Mouse (Mus musculus) liver, embryonic 16.5 days (tissue): ENCODE results near the gene Lypla2. TPM values are rescaled to one million over a fixed set of nuclear protein-coding genes. Genes with fewer than 3 reads are reported as not detected.
"Not testable (repeated sequence)": the region's sequence is repeated elsewhere in the genome, so short reads cannot be mapped to it uniquely, and the experiment has no call there.

Experiments used
- ATAC-seq: fragments of 200-750 bp; cut with Nextera tagmentation; 2 replicates; pipeline ENCODE4 v1.8.0; 2017; ENCODE audit warnings: low read depth, mild to moderate bottlenecking, moderate number of reproducible peaks, moderate library complexity
- H3K27ac ChIP-seq: fragments of 300-500 bp; sonication (generic); 2 replicates; pipeline ENCODE4 v1.5.1; 2014; ENCODE audit warnings: mild to moderate bottlenecking, low read length
- H3K27me3 ChIP-seq: fragments of 300-500 bp; sonication (generic); 2 replicates; pipeline ENCODE4 v1.6.1; 2014; ENCODE audit warnings: low read depth, low read length, mixed read lengths; ENCODE audit not compliant: control insufficient read depth, insufficient read depth
- H3K36me3 ChIP-seq: fragments of 300-500 bp; sonication (generic); 2 replicates; pipeline ENCODE4 v1.6.1; 2014; ENCODE audit warnings: mild to moderate bottlenecking; ENCODE audit not compliant: control insufficient read depth, insufficient read depth
- H3K4me1 ChIP-seq: fragments of 300-500 bp; sonication (generic); 2 replicates; pipeline ENCODE4 v1.6.1; 2014; ENCODE audit warnings: low read depth, low read length, mixed read lengths; ENCODE audit not compliant: control insufficient read depth
- H3K4me2 ChIP-seq: fragments of 300-500 bp; sonication (generic); 2 replicates; pipeline ENCODE4 v1.6.1; 2014; ENCODE audit warnings: low read depth, low read length, mixed read lengths
- H3K4me3 ChIP-seq: fragments of 300-500 bp; sonication (generic); 2 replicates; pipeline ENCODE4 v1.5.1; 2014; ENCODE audit warnings: low read depth, mild to moderate bottlenecking, low read length
- H3K9ac ChIP-seq: fragments of 300-500 bp; sonication (generic); 2 replicates; pipeline ENCODE4 v1.6.1; 2014; ENCODE audit warnings: low read depth, low read length
- H3K9me3 ChIP-seq: fragments of 300-500 bp; sonication (generic); replicated peaks from 2 replicates; pipeline ENCODE4 v1.6.1; 2016; ENCODE audit warnings: low read length; ENCODE audit not compliant: control insufficient read depth
- whole genome bisulfite sequencing: fragments of 180-500 bp; shearing (Covaris S2); extraction: QIAGEN DNeasy Blood & Tissue Kit; methylation state at CpG from one replicate; pipeline ENCODE4 v1.1.7; 2014; ENCODE audit not compliant: insufficient replicate concordance; 5-methylcytosine and 5-hydroxymethylcytosine counted together
- polyA plus RNA-seq: library from polyadenylated mRNA; unstranded; fragments of >200 nt; fragmentation: Nextera tagmentation; extraction: Ambion mirVana; gene quantifications from 2 replicates; pipeline ENCODE4 v1.2.1, GENCODE M21; 2015

Lypla2 gene
- polyA plus RNA-seq, 1 experiment from 2014 or later: 39.9 TPM

GRCm38 (mm10) chr4:135949475-135949874 lies 23.0 kb downstream of the Lypla2 start:
- Histone ChIP-seq H3K9me3 (no peaks in the 10 kb centered on the region; the same call in 1 of the 2 replicates), H3K4me3 (no peak overlapping the region), H3K27me3 (no peaks in the 10 kb centered on the region), H3K4me2 (no peak overlapping the region), H3K27ac (no peak overlapping the region), H3K4me1 (peaks cover 31% of the 10 kb centered on the region), H3K9ac (no peak overlapping the region), H3K36me3 (peaks cover 16% of the 10 kb centered on the region)
- WGBS: 80% methylated on average over 10 of the region's 10 CpGs
- no peak for ATAC-seq

DNA sequence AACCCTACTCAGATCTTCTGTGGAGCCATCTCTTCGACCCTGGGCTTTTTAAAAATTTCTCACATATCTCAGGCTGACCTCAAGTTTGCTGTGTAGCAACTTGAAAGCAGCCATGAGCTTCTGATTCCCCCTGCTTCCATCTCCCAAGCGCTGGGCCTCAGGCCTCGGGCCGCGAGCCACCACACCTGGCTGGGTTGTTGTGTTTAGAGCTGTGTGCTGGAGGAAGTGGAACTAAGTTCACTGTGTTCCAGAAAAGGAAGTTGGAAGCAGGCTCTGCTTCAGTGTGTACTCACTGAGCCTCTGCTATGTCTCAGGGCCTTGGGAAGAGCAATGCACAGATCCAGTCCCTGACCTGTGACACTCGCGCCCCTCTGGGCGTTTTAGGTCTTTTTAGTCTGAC lies 24.3 kb downstream of the Lypla2 start:
- Histone ChIP-seq H3K9me3 (no peaks in the 10 kb centered on the region; the same call in 1 of the 2 replicates), H3K27ac (peak overlapping the region; percentile 14; the same call in 1 of the 2 replicates), H3K4me1 (peaks cover 29% of the 10 kb centered on the region), H3K4me3 (no peak overlapping the region), H3K4me2 (0 out of 2 replicates have a peak overlapping the region, but pooled peaks have one; percentile 9), H3K9ac (peak overlapping the region; percentile 4; the same call in 1 of the 2 replicates), H3K36me3 (peaks cover 16% of the 10 kb centered on the region), H3K27me3 (no peaks in the 10 kb centered on the region)
- no peak for ATAC-seq
- 77% methylated on average over 8 of the region's 8 CpGs for WGBS

- peak overlapping the region; percentile 92 for H3K4me3 ChIP-seq
- peaks cover 9% of the 10 kb centered on the region for H3K36me3 ChIP-seq
- peak overlapping the region; percentile 91 for H3K9ac ChIP-seq
- H3K4me1 ChIP-seq: peaks cover 29% of the 10 kb centered on the region
- peak overlapping the region; percentile 73 for H3K27ac ChIP-seq
- H3K27me3 ChIP-seq: no peaks in the 10 kb centered on the region
- H3K4me2 ChIP-seq: peak overlapping the region; percentile 75
- H3K9me3 ChIP-seq: no peaks in the 10 kb centered on the region; the same call in 1 of the 2 replicates
- under 1% methylated on average over 28 of the region's 28 CpGs for WGBS
- ATAC-seq: peak; percentile 17
These were observed 25.6 kb downstream of the Lypla2 start for GRCm38 (mm10) chr4:135946659-135947301.

DNA sequence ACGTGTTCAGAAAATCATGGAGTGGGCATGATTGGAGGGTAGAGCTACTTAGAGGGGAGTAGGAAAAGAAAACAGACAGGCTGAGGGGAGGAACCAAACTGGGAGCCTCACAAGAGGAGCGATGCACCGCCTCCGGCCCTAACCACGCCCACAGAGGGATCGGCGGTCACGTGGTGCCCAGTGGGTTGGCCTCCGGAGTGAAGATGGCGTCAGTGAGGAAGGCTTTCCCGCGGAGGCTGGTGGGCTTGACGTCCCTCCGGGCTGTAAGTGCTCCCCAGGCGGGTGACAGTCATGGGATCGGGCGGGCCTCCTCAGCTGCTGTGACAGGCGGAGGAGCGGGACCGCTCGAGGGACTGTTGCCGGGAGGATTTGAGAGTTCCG lies 26.2 kb downstream of the Lypla2 start, which contains the start of gene Hmgcl:
Hmgcl (plus strand) TSS at position 171 of the 381 bp plus-strand sequence.
- Histone ChIP-seq H3K4me3 (peak within 1 kb of the TSS; percentile 92), H3K27ac (peak within 1 kb of the TSS; percentile 73), H3K4me1 (peaks cover 29% of the 10 kb centered on the region), H3K9me3 (no peaks in the 10 kb centered on the region; the same call in 1 of the 2 replicates), H3K36me3 (peaks cover 3% of the 10 kb centered on the region), H3K27me3 (no peaks in the 10 kb centered on the region), H3K4me2 (peak within 1 kb of the TSS; percentile 75), H3K9ac (peak within 1 kb of the TSS; percentile 91)
- peak; percentile 87 for ATAC-seq
- WGBS: under 1% methylated on average over 23 of the region's 23 CpGs

- ATAC-seq: peak; percentile 11
- H3K9ac ChIP-seq: peak overlapping the region; percentile 44; the same call in 1 of the 2 replicates
- peak overlapping the region; percentile 75 for H3K4me2 ChIP-seq
- no peaks in the 10 kb centered on the region for H3K9me3 ChIP-seq
- peak overlapping the region; percentile 92 for H3K4me3 ChIP-seq
- 57% methylated on average over 10 of the region's 10 CpGs for WGBS
- H3K27ac ChIP-seq: peak overlapping the region; percentile 68
- peaks cover 29% of the 10 kb centered on the region for H3K4me1 ChIP-seq
- no peaks in the 10 kb centered on the region for H3K36me3 ChIP-seq
- no peaks in the 10 kb centered on the region for H3K27me3 ChIP-seq
These were observed 26.7 kb downstream of the Lypla2 start for GRCm38 (mm10) chr4:135945706-135946105.

DNA sequence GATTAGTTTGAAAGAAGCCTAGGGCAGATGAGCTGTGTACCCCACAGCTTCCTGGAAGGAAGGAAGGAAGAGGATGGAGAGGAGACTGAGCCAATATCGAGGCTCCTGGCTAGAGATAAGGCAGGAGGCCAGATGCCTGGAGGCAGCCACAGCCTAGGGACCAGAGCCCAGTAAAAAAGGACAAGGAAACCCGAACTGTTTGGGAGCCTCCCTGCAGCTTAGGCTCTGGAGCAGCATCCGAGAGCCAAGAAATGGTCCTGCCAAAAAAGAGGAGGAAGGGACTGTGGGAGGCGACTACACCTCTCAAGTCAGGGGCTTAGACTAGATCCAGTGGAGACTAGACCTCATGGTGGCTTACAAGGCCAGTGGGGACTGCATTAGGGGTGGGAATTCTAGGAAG lies 29.0 kb downstream of the Lypla2 start:
- Histone ChIP-seq H3K4me3 (no peak overlapping the region), H3K9ac (no peak overlapping the region), H3K27ac (no peak overlapping the region; the same call in 1 of the 2 replicates), H3K4me2 (no peak overlapping the region), H3K36me3 (peaks cover 3% of the 10 kb centered on the region; the same call in 1 of the 2 replicates), H3K27me3 (no peaks in the 10 kb centered on the region), H3K9me3 (no peaks in the 10 kb centered on the region), H3K4me1 (peaks cover 28% of the 10 kb centered on the region)
- no peak for ATAC-seq
- 41% methylated on average over 4 of the region's 4 CpGs for WGBS

- H3K27ac ChIP-seq: no peak overlapping the region
- no peaks in the 10 kb centered on the region for H3K27me3 ChIP-seq
- peaks cover 23% of the 10 kb centered on the region for H3K4me1 ChIP-seq
- H3K4me2 ChIP-seq: no peak overlapping the region
- 48% methylated on average over 6 of the region's 6 CpGs for WGBS
- H3K36me3 ChIP-seq: peaks cover 3% of the 10 kb centered on the region; the same call in 1 of the 2 replicates
- no peak overlapping the region for H3K4me3 ChIP-seq
- H3K9me3 ChIP-seq: no peaks in the 10 kb centered on the region
- H3K9ac ChIP-seq: no peak overlapping the region
- ATAC-seq: no peak
These were observed 30.2 kb downstream of the Lypla2 start for GRCm38 (mm10) chr4:135942193-135942592.

DNA sequence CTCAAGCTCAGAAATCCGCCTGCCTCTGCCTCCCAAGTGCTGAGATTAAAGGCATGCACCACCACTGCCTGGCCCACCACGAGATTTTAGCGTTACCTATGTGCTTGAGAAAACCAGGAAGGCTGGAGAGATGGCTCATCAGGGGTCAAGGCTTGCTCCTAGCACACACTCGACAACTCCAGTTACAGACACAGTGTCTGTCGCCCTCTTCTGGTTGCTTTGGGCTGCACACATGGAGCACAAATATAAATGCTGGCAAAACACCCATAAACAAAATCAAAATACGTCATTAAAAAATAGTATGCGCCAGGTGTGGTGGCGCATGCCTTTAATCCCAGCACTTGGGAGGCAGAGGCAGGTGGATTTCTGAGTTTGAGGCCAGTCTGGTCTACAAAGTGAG lies 31.4 kb downstream of the Lypla2 start:
- not testable (repeated sequence) for H3K36me3 ChIP-seq, H3K27me3 ChIP-seq, H3K9ac ChIP-seq, ATAC-seq, H3K9me3 ChIP-seq, H3K4me2 ChIP-seq, H3K27ac ChIP-seq, H3K4me3 ChIP-seq
- WGBS: 74% methylated on average over 8 of the region's 8 CpGs
- H3K4me1 ChIP-seq: peaks cover 19% of the 10 kb centered on the region

DNA sequence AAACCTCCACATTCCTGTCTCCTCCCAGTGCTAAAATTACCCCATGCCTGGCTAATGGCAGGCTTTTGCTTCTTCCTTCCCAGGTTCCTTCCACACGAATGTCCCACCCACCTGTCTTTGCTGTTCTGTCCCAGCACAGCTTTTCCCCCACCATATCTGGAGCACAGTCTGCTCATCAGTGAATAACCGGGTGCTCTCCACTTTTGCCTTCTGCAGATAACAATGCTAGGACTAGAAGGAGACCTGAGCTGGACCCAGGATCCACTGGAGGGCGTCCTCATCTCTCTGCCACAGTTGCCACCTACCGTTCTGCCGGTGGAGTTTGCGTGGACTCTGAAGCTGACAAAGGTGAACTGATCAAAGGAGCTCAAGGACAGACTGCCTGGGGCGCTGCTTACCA lies 33.6 kb downstream of the Lypla2 start:
- peaks cover 28% of the 10 kb centered on the region for H3K4me1 ChIP-seq

More for the DNA sequence above, 33.6 kb downstream of the Lypla2 start:
- 48% methylated on average over 7 of the region's 7 CpGs for WGBS
- peak; percentile 25; the same call in 1 of the 2 replicates for ATAC-seq
- Histone ChIP-seq H3K9ac (no peak overlapping the region), H3K4me2 (no peak overlapping the region), H3K27ac (no peak overlapping the region), H3K9me3 (no peaks in the 10 kb centered on the region), H3K4me3 (no peak overlapping the region), H3K36me3 (peaks cover 3% of the 10 kb centered on the region; the same call in 1 of the 2 replicates), H3K27me3 (no peaks in the 10 kb centered on the region)
